Mouse (Mus musculus) v-Abl transformed pro-B cells (cell line): ENCODE measurements around the gene Satb2.

ENCODE experiments used
- in situ Hi-C, 2 experiments: fragments of 400-800 bp; cut with MboI; formaldehyde crosslinking; loops; one replicate each; pipeline ENCODE4 v1.15.1; 2025; ENCODE audit not compliant: unreplicated experiment in 2 of 2

The Satb2 gene

DNA sequence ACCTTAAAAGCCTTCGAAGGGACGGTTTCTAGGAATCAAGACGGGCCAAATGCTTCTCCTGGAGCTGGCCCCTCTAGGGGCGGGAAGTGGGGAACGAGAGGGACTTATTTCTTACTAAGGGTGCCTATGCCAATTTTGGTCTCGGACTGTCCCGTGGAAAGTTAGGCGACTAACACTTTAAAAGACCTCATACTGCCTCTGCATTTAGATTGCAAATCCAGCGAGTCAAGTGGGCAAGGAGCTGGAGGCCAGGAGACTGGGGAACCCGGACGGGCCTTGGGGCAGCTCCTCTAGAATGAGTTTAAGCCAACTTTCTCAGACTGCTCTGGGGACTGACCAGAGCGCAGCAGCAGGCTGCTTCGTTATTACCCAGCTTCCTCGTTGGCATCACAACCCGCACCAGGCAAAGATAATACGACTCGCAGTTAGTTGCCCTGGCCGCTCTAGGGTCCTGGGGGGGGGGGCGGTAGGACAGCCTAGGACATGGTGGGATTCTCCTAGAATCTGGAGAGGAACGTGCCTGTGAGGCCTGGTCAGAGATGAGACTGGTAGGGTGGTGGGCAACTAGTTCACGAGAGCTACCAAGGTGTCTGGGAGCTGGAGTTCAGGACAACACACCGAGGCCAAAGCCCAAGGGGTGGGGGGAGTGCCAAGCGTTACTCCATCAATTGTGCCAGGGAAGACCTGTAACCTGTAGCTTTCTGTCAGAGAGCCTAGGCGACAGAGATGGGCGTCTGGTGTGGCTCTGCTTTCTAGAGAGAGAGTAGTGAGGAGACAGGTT lies 2.2 kb downstream of the Satb2 start:
- in situ Hi-C loops, result loop anchor here (5.0 to 25.0 kb wide), 5 partner anchors 144 to 1739 kb away; partner anchors contain the start of genes Mars2 (in 2 of the 2), Rftn2 (in 2 of the 2) and Plcl1 (in 1 of the 2)

DNA sequence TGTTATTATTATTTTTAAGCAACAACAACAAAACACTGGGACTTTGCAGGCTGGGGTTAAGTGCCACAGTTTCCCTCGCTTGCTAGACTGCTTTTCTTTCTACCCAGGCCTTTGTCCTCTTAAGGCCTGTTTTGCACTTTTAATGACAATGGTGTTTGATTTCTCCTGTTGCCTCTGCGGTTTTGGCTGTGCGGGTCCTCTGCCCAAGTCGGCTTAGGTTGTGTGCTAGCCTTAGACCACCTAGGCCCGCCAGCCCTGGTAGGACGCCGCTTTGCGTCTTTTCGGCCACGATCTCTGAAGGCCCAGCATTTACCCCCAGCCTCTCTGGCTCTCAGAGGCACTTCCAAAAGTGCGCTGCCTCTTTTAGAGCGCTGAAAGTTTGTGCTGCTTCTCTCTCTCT lies 2.9 kb downstream of the Satb2 start:
- in situ Hi-C loops, result loop anchor here (5.0 to 25.0 kb wide), 5 partner anchors 143 to 1738 kb away; partner anchors contain the start of genes Mars2 (in 2 of the 2), Rftn2 (in 2 of the 2) and Plcl1 (in 1 of the 2)

DNA sequence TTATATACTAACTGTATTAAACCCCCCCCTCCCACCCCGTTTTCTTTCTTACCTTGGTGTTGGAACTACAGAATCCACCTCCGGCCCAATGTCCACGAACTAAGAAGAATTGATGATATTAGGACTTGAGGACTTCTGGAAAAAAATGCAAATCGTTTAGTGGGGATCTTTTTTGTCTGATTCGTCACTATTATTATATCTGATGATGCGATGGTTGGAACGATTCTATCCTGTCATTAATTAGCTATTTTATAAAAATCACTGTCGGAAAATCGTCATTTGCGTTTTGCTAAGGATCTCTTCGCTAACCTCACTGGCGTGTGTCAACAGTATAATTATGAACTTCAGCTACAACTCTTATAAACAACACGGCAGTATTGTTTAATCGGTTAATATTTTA lies 4.3 kb downstream of the Satb2 start:
- in situ Hi-C loops, result no loop called here

DNA sequence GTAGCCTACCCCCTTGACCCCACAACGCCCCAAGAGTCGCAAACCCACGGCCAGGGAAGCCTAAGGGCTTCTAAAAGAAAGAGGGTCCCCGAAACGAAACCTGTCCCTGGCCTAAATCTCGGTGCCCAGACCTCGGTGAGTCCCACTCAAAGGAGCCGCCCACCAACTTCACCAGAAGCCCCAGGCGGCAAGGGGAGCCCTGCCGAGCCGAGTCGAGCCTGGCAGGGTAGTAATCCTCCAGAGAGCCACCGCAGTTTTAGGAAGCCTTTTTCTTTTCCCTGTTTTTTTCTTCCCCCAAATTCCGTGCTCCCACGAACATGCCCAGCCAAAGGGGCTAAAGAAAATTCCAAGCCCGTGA lies 4.9 kb downstream of the Satb2 start:
- in situ Hi-C loops, result no loop called here

DNA sequence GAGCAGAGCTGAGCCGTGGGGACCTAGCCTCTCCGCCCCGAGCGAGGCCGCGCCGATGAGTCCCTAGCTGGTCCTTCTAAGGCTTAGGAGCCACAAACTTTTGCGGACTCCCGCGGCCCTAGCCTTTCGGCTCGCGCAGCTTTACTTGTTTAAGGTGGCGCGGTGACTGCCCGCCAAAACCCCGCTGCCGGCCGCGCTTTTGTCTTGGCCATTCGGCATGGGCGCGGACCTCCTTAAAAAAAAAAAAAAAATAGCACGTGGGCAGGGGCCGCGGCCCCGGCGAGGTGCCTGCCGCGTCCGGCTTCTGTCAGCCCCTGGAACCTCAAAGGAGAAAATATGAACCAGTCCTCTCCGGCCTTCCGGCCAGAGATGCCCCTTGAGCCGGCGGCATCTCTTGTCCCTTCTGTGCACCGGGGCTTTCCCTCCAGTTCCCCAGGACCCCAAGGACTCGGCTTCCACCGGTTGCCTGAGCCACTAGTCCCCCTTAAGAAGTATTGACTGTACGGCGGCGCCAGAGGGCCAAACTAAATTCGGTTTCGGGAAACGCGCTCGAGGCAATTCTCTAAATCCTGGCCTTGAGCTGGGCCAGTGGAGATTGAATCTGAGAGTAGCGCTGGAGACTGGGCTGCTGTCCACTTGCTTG lies 5.4 kb downstream of the Satb2 start:
- in situ Hi-C loops, result no loop called here

DNA sequence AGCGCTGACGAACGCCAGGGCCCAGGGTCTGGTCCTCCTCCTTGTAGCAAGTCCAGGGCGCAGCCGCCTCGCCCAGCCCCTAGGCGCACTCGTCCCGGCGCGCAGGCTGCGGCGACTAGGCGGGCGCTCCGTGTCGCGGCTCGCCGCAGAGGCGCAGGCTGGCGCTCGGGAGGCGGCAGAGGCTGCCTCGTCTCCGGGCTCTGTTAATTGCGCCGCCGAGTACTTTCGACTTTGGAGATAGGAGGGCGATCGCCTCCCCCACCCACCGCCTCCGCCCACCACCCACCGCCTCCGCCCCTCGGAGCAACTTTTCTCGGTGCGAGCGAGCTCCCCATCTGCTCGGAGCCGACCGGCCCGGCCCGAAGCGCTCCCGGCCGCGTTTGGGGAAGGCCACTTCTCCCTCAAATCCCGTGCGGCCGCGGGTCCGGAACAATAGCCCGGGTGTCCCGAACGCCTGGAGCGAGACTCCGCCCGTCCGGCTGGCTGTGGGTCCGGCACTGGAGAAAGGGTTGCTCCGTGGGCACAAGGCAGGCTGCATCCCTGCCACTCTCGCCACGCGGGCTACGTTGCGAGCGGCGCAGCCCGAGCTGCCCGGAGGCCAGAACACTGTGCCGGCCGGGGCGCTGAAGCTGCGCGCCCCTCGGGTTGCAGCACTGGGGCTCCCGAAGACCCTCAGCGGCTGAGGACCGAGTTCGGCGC lies 6.0 kb downstream of the Satb2 start:
- in situ Hi-C loops, result no loop called here

DNA sequence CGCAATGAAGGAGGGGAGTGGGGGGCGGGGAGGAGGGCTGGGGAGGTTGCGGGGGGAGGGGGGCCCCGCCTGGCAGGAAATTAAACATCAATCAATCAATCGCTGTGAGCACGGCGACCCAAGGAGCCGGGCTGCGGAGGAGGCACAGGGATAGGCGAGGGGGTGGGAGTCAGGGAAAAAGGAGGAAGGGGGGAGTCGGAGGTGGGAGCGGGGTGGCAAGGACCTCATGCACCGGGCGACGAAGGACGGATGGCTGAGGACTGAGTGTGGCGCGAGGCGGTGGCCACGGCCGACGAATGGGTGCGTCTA lies 6.6 kb downstream of the Satb2 start:
- in situ Hi-C loops, result no loop called here

DNA sequence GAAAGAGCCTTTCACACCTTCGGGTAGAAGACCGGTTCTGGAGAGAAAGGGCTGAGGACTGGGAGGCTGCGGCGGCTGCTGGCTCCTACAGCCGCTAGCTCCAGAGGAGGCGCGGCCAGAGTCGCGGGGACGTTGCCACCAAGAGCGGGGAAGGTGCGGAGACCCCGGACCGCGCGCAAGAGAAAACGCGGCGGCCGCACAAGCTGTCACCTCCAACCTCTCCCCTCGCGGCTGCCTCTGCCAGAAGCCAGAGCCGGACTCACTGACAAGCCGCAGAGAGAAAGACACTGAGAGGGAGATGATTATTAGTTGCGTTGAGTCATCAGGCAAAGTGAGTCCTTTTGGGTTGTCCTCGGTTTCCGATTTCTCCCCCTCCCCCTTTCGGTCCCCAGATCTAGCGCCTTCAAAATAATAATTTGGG lies 7.0 kb downstream of the Satb2 start:
- in situ Hi-C loops, result no loop called here

DNA sequence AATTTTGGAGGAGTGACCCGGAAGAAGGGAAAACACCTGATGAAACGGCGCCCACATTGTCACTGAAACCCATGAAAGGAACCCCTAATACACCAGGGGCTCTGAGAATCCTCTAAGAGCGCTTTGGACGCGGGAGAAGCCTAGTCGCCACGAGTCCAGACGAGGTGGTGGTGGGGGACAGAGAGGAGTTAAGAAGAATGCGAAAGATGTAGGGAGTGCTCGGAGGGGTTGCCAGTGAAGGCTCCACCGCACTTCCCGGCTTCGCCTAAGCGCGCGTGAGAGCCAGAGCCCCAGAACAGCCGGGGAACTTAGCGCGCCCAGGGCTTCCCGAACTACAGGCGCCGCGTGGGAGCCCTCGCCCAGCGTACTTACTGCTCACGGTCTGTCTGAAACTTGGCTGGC lies 7.7 kb downstream of the Satb2 start:
- in situ Hi-C loops, result no loop called here

DNA sequence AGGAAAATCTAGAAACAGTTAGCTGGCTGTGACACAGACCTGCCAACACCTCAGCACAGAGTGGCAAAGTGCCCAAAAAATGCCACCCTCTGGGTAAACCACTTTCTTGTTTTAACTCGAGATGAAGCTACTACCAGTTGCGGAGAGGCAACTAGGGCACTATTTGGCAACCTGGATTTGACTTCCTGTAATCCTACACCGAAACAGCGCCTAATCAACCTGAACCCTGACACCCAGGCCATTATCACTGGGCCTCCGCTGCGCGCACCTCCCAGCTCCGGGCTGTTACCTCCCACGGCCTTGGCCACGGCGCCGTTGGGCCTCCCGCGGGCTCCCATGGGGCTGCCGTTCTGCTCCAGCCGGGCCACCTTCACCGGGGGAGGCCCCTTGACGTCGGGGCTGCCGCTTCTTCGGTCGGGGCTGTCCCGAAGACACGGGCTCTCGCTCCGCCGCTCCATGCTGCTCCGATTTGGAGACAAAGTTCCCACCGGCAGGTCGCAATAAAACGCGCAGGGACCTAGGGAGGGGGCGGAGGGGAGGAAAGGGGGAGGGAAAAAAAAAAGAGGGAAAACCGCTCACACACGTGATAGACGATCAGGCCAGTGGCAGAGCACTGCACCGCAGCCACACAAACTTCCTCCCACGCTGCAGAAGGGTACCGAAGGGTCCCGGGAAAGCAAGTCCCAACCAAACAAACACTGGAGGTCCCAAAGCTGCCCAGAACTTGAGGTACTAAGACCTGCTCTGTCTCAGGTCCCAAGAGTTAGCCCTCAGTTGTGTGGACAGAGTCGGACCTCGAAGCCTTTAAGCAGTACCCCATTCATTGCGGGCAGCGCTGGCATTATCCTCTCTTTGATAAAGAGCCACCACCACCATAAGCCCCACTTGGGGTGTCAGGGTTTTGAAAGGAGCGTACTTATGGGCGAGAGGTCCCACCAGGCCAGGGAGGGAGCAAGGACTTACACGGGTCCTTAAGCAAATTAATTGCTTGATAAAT lies 8.8 kb downstream of the Satb2 start:
- in situ Hi-C loops, result no loop called here

DNA sequence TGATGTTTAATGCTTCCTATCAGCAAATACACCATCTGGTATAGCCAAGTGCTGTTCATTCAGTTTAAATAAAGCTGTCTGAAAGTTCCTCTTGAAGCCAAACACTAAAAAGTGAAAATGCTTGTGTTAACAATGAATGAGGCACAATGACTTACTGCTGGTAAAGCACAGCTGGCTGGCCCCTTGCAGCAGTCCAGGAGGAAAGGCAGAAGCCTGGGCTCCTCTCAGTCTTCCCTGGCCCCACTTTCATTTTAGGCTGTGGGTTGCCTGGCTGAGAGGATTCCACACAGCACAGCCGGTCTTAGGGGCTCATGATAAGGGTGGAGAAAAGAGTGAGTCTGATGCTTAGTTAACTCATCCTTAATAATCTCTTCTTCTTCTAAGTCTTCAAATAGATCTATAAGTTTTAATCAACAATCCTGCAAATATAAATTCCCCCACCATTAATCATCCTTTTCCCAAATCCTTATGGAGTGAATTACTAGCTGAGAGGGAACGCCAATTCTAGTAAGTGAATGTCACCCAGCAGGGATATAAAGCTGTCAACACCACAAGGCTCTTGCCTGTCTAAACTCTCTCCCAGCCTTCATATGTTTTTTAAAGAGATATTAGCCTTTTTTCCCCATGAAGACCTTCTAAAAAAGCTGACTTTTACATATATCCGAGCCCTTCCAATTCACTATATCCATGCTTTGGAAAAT lies 12.4 kb downstream of the Satb2 start:
- in situ Hi-C loops, result no loop called here

DNA sequence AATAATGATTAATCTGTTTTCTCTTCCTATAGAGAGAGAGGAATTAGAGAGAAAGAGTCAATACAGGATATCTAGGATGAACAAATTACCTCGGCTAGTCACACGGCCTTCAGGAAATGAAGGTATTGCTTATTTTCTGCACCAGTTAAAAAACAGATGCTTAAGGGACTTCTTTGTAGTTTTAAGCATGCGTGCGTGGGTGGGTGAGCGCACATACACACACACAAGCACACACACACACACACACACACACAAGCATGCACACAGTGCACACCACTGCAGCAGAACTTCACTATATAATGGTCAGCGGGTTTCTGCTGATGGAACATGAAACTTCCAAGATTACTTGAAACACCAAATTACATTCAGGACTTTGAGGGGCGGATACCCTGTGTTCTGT lies 14.0 kb downstream of the Satb2 start:
- in situ Hi-C loops, result no loop called here

DNA sequence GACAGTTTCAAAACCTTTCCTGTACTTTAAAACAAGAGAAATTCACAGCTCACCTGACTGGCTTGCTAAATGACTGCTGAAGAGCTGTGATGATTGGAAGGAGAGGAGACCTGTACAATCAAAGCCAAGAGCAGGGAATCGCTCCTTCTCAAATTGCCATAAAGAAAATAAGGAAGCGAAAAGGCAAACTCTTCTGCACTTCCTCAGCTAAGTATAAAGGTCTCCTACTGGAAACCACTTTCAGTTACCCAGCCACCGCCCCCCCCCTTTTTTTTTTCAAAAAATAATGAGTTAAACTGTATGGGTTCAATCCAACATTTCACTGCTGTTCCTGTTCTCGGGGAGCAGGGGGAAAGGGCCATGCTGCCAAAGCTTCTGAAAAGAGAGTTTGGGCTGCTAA lies 15.2 kb downstream of the Satb2 start:
- in situ Hi-C loops, result no loop called here

DNA sequence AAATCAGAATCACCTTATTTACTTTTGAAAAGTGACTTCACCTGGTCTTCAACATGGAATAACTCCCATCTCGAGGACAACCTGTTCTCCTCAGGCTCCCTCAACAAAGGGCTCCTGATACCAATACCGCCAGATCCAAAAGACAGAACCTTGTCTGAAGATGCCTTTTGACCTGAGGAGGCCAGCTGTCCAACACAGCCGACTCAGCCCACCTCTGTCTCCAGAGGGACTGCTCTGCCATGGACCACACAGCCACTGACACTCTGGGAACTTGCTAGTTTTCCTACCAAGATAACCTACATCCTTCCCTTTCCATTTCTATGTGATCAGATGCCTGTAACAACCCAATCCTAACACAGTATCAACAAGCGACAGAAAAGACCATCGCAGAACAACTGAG lies 19.5 kb downstream of the Satb2 start:
- in situ Hi-C loops, result no loop called here

DNA sequence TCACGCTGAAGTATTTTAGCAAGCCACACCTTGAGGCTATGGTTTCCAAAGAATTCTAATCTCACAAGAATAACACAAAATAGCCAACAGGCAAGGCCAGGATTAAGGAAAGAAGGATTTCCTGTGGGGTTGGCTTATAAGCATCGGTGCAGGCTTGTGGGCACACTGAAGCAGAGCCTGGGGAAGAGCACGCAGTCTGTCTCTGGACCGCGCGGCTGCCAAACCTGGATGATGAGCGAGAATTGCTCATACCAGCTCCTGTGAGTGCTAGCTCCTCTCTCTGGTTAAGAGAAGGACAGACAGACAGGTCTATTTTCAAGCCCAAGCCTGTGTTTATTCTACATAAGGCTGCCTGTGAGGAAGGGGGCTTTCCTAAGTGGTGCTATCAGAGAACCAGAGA lies 20.5 kb downstream of the Satb2 start:
- in situ Hi-C loops, result no loop called here

DNA sequence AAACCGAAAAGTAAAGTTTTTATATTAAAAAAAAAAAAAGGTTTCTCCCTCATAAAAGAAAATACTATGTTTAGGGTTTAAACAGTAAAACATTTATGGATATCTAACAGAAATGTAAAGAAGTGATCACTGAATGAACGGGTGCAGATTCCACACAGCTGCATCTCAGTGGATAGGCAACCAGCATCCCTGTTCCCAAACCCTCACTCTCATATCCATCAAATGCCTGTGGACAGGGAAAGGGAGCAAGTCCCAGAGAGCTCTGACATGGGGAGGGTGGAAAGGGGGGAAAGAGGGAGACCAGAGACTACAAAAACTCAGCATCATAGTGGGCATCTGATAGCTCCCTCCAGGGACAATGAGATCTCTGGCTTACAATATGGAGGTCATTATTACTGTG lies 21.6 kb downstream of the Satb2 start:
- in situ Hi-C loops, result no loop called here

DNA sequence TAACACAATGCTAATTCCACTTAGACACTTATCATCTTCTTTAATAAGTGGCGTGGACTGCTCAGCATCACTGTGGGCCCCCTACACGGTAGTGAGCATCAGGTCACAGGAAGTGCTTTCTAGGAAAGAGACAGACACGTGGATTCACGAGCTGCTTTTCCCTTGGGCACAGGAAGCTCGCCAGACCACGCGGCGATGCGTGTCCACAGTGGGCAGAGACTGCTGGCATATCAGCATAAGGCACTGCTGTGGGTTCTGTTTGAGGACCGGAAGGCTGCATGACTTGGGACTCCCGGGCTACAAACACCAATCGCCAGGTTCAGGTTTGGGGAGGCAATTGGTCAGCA lies 22.7 kb downstream of the Satb2 start:
- in situ Hi-C loops, result no loop called here

DNA sequence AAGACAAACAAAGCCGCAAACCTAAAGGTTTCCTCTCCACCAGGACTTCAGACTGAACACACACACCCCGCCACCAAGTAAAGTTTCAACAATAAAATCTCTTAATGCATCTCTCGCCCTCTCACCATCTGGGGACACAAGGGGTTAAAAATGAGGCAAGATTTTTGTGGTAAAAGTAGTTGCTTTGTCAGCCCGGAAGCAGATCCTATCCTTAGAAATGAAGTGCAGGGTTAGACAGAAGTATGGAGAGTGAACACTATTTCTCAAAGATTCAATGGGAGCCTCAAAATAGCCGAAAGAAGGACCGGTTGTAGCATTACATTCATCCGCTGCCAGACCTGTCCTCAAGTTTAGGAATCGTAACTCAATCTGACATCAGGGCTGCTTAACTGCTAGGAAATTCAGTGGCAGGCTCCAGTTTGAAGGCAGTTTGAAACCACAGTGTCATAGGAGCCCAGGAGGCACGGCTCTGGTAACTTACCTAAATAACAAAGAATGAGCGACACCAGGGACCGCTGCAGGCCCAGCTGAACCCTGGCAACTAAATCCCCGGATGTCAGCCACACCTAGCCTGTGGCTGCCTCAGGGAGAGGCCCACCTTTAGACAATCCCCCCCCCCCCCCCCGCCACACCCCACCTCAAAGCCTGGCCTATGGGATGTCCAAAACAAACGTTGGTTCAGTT lies 23.3 kb downstream of the Satb2 start:
- in situ Hi-C loops, result no loop called here

DNA sequence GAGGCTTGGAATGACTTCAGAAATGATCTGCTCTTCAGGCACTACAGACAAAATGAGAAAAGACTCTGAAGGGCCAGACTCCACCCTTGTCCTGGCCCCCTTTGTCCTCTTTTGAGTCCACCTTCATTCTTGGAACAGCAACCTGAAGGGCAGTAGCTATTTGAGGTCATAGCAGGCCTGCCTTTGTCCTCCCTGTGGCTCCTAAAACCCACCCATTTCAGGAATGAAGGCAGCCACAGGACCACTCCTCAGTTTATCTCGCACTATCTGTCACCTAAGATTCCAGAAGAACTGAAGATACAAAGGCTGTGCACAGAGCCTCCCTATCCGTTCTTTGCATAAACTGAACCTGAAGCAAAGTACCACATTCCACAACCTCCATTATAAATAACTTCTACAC lies 24.9 kb downstream of the Satb2 start:
- in situ Hi-C loops, result no loop called here

DNA sequence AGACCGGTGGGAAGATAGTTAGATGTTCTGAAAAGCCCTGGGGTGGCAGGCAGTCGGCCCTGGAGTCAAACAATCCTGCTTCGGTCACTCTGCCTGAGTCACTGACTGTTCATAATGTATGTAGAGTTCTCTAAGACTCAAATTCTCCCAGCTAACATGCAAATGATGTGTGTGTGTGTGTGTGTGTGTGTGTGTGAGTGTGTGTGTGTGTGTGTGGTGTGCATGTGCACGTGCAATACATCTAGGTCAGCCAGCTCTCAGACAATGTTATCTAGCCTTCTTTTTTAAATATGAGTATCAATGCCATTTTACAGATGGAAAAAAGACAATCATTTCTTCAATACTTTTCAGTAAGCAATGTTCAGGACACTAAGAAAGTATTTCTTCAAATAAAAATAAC lies 26.5 kb downstream of the Satb2 start:
- in situ Hi-C loops, result no loop called here
